Mouse (Mus musculus) heart, postnatal 0 days (tissue): ENCODE results near the gene Brf1.
A peak's percentile ranks its signal among the peaks of the same experiment; 100 is the strongest.

Experiments
- CTCF ChIP-seq: IDR thresholded peaks from 2 replicates; pipeline ENCODE4 v1.5.1; 2016; ENCODE audit warnings: antibody characterized with exemption, control low read depth, low read depth
- EP300 ChIP-seq: IDR thresholded peaks from 2 replicates; pipeline ENCODE4 v1.6.1; 2016; ENCODE audit warnings: antibody characterized with exemption, low read depth

DNA sequence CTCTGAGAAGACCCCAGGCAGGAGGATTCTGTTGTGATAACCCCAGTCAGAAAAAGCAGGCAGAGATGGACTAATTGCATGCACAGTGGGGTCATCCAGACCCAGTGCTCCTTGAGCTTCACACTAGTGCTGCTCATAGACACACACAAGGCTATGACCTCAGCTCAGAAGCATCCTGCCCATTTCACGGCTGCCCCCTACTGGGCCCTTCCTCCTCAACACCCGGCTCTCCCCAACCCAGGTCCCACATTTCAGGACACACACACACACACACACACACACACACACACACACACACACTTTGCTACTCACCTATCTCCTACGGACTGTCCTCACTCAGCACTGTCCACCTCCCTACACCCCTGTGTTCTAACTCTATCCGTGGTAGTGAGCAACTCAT lies 42.2 kb downstream of the Brf1 start:
- peak; percentile 55 for TF ChIP-seq CTCF
- no peak for TF ChIP-seq EP300
